Mouse (Mus musculus) thymus, adult 2 months (tissue): ENCODE measurements around the gene Smbd1. TPM values are rescaled to one million over a fixed set of nuclear protein-coding genes. Genes with fewer than 3 reads are reported as not detected.

Source experiments
- DNase-seq: peaks from one replicate; pipeline ENCODE4 v3.0.0; 2021
- H3K27ac ChIP-seq: fragments of 200-500 bp; 2 replicates; pipeline ENCODE4 v1.5.1; 2012; ENCODE audit warnings: low read length, control low read depth; ENCODE audit not compliant: control insufficient read depth, insufficient read depth
- H3K27me3 ChIP-seq: fragments of 200-500 bp; 2 replicates; pipeline ENCODE4 v1.6.1; 2012; ENCODE audit warnings: mild to moderate bottlenecking, low read length, moderate library complexity, mixed read lengths; ENCODE audit not compliant: control insufficient read depth, insufficient read depth
- H3K36me3 ChIP-seq: fragments of 200-500 bp; 2 replicates; pipeline ENCODE4 v1.6.1; 2012; ENCODE audit warnings: mild to moderate bottlenecking, low read length, moderate library complexity; ENCODE audit not compliant: control insufficient read depth, insufficient read depth
- H3K4me1 ChIP-seq: fragments of 200-500 bp; replicated peaks from 2 replicates; pipeline ENCODE4 v1.6.1; 2012; ENCODE audit warnings: low read length; ENCODE audit not compliant: control insufficient read depth, insufficient read depth
- H3K4me3 ChIP-seq: fragments of 200-500 bp; 2 replicates; pipeline ENCODE4 v1.5.1; 2012; ENCODE audit warnings: mild to moderate bottlenecking, low read length, control low read depth, moderate library complexity; ENCODE audit not compliant: control insufficient read depth, insufficient read depth
- CTCF ChIP-seq: fragments of 200-500 bp; IDR thresholded peaks from 2 replicates; pipeline ENCODE4 v1.5.1; 2012; ENCODE audit warnings: mild to moderate bottlenecking, control low read depth, low read length, moderate library complexity, borderline replicate concordance; ENCODE audit not compliant: control insufficient read depth, poor library complexity, insufficient read depth; ENCODE audit errors: extremely low read depth
- POLR2A ChIP-seq: fragments of 200-500 bp; IDR thresholded peaks from 2 replicates; pipeline ENCODE4 v1.6.1; 2012; ENCODE audit warnings: mild to moderate bottlenecking, low read length, control low read depth, moderate library complexity; ENCODE audit not compliant: control insufficient read depth, poor library complexity, insufficient read depth; ENCODE audit errors: extremely low read depth
- WGBS: fragments of 180-500 bp; shearing (Covaris S2); methylation state at CpG from one replicate; pipeline ENCODE4 v1.1.7; 2018; 5-methylcytosine and 5-hydroxymethylcytosine counted together
- polyA plus RNA-seq: library from polyadenylated mRNA; depleted of rRNA; stranded (reverse); fragments of >200 nt; gene quantifications from 2 replicates; pipeline ENCODE4 v1.2.3, GENCODE M21; 2012

Smbd1 gene
- polyA plus RNA-seq, 1 experiment, result 0.18 TPM

DNA sequence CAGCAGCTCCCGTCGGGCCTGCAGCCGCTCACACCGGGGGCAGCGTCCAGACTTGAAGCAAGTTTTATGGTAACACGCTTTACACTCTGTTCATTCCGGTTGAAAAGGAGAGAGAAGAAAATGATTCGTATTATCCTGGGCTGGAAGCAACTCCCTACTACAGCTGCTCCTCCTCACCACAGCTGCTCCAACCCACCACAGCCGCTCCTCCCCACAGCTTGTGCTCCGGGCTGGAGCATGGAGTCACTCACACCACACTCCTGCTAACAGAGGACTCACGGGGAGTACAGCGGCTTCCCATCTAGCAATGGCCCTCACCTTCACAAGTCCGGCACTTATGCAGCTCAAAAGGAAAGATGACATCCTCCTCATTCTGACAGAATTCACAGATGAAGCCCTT is 13.8 kb upstream of the Smbd1 start:
- no peaks in the 10 kb centered on the region for H3K4me1 ChIP-seq
- H3K27ac ChIP-seq, result no peak overlapping the region
- no peaks in the 10 kb centered on the region for H3K27me3 ChIP-seq
- H3K36me3 ChIP-seq, result no peaks in the 10 kb centered on the region; the same call in 1 of the 2 replicates
- TF ChIP-seq POLR2A (no peak), CTCF (no peak)
- H3K4me3 ChIP-seq, result no peak overlapping the region
- no peak for DNase-seq
- 97% methylated on average over 13 of the region's 13 CpGs for WGBS

DNA sequence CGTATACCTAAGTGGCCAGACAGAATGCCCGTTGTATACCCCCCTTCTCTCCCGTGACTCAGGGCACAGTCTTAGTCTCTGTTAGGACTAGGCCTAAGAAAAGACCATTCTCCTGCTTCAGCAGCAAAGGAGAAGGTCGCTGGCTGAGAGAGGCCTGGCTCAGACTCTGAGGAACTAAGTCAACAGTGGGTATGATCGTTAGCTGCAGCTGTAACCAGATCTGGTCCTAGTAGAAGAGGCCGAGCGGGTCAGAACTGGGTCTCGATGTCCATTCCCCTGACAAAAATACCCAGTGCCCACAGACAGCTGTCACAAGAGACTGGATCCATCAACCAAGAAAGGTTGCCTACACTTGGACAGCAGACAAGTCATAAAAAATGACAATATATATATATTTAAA is 13.2 kb upstream of the Smbd1 start:
- Histone ChIP-seq H3K27me3 (no peaks in the 10 kb centered on the region), H3K4me1 (no peaks in the 10 kb centered on the region), H3K36me3 (no peaks in the 10 kb centered on the region; the same call in 1 of the 2 replicates), H3K27ac (no peak overlapping the region), H3K4me3 (no peak overlapping the region)
- DNase-seq, result no peak
- no peak for TF ChIP-seq CTCF
- TF ChIP-seq POLR2A, result no peak
- WGBS, result 96% methylated on average over 8 of the region's 8 CpGs

DNA sequence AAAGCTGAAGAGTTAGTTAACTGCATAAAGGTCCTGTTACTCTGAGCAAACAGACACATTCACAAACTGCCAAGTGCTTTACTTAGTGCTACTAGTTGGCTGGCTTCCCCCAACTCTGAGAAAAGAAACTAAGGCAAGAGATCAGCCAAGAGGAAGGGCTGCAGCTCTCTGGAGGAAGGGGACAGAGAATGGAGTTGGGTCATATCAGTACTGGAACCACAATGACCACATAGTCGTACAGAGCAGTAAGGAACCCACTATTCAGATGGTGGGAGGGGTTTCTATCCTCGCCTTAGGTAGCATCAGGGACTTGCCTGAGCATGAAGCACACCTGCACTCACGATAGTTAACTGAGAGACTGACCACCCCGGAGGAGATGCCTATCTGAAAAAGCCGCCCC is 12.6 kb upstream of the Smbd1 start:
- Histone ChIP-seq H3K27me3 (no peaks in the 10 kb centered on the region), H3K4me1 (no peaks in the 10 kb centered on the region), H3K4me3 (no peak overlapping the region), H3K27ac (no peak overlapping the region), H3K36me3 (no peaks in the 10 kb centered on the region; the same call in 1 of the 2 replicates)
- no peak for DNase-seq
- TF ChIP-seq POLR2A, result no peak
- TF ChIP-seq CTCF, result no peak
- 83% methylated on average over 5 of the region's 5 CpGs for WGBS

DNA sequence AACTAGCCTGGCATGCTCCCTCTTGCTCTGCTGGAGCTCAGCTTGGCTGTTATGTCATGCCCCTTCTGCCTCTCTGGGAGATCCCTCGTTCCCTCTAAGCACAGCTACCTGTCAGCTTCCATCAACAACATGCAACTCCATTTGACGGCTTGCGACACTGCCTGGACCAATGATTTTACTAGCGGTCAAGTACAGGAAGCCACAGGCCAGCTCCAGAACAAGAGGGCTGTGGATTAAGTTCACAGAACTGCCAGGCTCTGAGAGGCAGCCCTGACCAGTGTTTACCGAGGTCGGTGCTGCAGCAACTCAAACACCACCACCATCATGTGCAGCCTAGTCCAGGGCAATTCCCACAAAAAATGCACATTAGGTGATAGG is 12.2 kb upstream of the Smbd1 start:
- Histone ChIP-seq H3K4me1 (no peaks in the 10 kb centered on the region), H3K27ac (no peak overlapping the region), H3K4me3 (no peak overlapping the region), H3K27me3 (no peaks in the 10 kb centered on the region), H3K36me3 (no peaks in the 10 kb centered on the region; the same call in 1 of the 2 replicates)
- no peak for TF ChIP-seq POLR2A
- TF ChIP-seq CTCF, result no peak
- WGBS, result 89% methylated on average over 6 of the region's 6 CpGs
- DNase-seq, result no peak

DNA sequence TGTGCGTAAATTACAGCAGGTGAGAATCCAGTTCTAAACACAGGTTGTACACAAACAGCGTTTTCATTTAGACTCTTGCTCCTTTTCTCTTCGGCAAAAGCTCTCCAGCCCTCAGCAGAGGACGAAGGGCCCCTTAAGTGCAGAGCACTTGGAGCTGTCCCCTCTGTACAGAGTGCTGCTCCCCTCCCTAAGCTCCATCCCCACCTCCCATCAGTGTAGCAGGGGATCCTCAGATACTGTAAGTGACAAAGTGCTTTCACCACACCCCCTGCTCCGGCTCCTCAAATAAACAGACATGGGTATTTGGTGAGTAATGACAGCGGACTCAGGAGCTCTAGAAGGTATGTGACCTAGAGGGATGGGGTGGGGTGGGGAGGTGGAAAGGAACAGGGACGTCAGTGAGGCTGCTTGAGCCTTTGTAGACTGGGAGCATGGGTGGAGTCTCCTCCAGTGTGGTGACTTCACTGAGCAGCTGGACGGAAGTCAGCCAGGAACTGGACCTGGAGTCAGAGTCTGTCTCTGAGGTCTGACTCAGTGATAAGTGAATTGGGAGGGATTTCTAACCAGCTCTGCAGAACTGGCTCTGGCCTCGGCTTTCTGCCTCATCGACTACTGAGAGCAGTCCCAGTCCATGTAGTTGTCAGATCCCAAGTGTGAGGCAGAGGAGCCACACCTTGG is 11.6 kb upstream of the Smbd1 start:
- Histone ChIP-seq H3K27me3 (no peaks in the 10 kb centered on the region), H3K27ac (no peak overlapping the region), H3K36me3 (no peaks in the 10 kb centered on the region; the same call in 1 of the 2 replicates)

DNA sequence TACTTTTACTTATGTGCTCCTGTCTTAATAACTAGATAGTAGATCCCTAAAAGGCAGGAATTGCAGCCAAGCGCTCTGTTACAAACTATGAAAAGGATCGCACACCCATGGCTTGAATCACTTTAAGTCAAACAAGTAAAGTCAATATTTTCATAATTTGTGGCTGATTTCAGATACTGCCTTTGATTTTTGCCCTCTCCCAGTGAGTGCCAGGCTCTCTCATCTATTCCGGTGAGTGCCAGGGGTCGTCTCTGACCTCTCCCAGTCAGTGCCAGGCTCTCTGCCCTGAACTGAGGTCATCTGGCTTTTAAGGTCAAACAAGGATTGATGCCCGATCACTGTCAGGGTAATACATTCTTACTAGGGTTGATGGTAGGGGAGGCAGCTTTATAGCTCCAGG is 8.2 kb upstream of the Smbd1 start:
- Histone ChIP-seq H3K4me1 (peaks cover 2% of the 10 kb centered on the region; the same call in 1 of the 2 replicates), H3K4me3 (no peak overlapping the region), H3K27me3 (no peaks in the 10 kb centered on the region), H3K27ac (no peak overlapping the region), H3K36me3 (no peaks in the 10 kb centered on the region)
- 96% methylated on average over 5 of the region's 5 CpGs for WGBS
- DNase-seq, result no peak
- TF ChIP-seq POLR2A (no peak), CTCF (no peak)

More for the DNA sequence above, 11.6 kb upstream of the Smbd1 start:
- H3K4me3 ChIP-seq, result no peak overlapping the region
- DNase-seq, result no peak
- TF ChIP-seq CTCF, result no peak
- TF ChIP-seq POLR2A, result no peak
- H3K4me1 ChIP-seq, result no peaks in the 10 kb centered on the region
- 91% methylated on average over 10 of the region's 10 CpGs for WGBS
